Mouse (Mus musculus): ENCODE results near the gene Zdhhc22.

Zdhhc22 gene

DNA sequence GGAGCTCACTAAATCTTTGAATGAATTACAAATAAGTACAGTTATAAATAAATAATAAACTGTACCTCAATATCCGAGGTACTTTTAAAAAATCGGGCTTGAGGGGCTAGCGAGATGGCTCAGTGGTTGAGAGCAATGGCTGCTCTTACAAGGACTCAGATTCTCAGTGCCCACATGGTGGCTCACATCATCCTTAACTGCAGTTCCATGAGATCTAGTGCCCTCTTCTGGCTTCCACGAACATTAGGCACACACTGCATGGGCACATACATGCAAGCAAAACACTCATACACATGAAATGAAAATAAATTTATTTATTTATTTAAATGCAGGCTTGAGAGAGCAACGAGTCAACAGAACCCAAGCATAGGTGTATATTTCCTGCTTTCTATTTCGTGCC lies 5.7 kb upstream of the Zdhhc22 start:
- no peak for ATAC-seq (ENCODE audit: low TSS enrichment)

DNA sequence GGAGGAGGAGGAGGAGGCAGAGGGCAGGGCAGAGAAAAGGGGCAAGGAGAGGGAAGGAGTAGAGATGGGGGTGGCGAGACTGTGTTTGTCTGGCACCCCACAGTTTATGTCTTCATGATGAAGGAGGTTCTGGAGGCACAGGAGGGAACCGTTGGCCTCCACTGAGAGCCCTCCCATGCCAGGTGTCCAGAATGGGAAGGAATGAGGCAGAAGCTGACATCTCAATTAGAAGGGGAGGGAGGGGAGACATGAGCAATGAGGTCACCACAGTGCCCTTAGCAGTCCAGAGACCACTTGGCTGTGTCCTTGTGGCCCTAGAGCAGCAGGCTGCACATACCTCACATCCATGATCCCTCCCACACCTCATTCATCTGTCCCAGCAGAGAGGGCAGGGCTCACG lies 4.5 kb upstream of the Zdhhc22 start:
- no peak for ATAC-seq (ENCODE audit: low TSS enrichment)

DNA sequence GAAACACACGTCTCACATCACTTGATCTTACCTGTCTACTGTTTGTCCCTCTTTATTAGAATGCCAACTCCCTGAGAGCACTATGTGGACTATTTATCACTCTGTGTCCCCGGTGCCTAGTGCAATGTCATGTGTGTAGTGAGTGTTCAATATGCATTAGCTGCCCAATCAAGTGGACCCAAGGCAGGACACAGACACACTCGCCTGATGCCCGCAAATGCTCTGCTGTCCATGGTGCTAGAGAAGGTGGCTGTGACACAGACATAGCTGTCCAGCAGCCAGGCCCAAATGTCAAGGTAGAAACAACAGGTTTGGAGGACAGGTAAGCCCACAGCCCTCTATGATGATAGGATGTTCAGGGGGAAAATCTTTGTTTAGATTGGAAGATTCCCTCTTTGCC lies 3.9 kb upstream of the Zdhhc22 start:
- no peak for ATAC-seq (ENCODE audit: low TSS enrichment)

- no peak for ATAC-seq (ENCODE audit: low TSS enrichment)
These were observed 503 bp upstream of the Zdhhc22 start for GRCm38 (mm10) chr12:86990755-86991110.

- ATAC-seq (ENCODE audit: low TSS enrichment): peak; percentile 21; the same call in 1 of the 2 replicates
These were observed 852 bp downstream of the Zdhhc22 start for GRCm38 (mm10) chr12:86989378-86989777.

DNA sequence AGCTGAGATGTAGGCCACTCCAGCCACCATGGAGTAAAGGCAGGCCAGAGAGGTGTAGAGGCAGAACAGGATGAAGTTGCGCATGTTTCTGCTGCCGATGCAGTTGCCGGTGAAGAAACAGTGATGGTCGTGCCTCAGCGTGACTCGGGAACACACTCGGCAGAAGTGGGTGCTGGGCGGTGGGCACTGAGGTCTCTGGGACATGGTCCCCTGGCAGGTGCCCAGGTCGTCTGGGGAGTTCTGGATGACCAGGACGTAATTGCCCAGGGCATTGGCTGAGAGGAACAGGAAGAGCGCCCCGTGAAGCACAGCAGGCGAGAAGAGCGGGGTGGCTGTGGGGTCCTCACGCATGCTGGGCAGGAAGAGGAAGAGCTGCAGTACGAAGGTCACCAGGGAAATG lies 2.0 kb downstream of the Zdhhc22 start:
- ATAC-seq (ENCODE audit: low TSS enrichment): no peak

DNA sequence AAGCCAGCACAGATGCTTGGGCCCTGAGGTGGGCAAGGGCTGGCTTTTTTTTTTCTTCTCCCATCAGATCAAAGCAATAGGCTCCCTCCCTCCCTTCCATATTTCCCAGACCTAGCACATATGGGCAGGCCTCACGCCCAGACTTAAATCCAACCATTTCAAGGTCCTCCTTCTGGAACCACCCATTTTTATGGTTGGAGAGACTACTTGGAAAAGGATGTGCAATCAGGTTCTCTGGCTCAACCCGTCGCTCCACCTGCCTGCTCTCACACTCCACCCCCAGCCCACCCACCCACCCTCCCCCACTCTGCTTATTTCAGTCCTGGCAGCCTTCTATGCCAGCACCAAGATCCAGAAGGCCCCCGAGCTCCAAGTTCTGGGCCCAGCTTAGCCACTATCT lies 3.7 kb downstream of the Zdhhc22 start:
- ATAC-seq (ENCODE audit: low TSS enrichment): 0 out of 2 replicates have a peak, but pooled peaks have one; percentile 10

DNA sequence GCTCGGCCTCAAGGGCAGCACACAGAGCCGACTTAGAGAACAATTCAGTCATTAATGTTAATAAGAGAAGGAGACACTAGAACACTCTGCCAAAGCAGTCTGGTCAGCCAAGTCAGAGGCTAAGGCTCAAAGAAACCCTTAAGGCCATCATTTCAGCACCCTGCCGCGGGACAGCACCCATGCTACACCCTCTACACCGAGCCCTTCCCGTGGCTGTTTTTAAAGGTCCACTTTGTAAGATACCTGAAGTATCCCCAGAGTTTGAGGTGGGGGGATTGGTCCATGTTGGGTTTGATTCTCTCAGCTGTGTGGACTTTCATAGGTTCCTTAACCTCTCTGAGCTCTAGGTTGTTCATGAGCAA lies 6.1 kb downstream of the Zdhhc22 start:
- ATAC-seq (ENCODE audit: low TSS enrichment): no peak

GRCm38 (mm10) chr12:86983470-86984193 lies 6.6 kb downstream of the Zdhhc22 start:
- ATAC-seq (ENCODE audit: low TSS enrichment): peak; percentile 38; the same call in 1 of the 2 replicates

DNA sequence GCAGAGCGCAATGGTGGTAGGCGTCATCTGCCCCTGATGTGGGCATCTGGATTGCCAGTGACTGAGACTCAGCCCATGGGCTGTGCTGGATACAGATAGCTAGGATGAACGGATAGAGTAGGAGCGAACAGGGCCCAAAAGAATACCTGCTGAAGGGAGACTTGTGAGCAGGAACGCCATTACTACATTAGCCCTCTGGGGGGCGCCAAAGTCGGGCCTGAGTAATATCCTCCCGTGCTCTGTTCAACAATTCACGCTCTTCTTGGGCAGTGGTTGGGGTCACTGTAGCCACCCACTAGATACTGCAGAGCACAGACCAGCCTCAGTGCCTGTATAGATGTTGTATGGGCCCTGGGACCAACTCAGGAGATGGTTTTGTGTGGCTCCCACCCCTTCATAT lies 9.1 kb downstream of the Zdhhc22 start:
- no peak; the same call in 1 of the 2 replicates for ATAC-seq (ENCODE audit: low TSS enrichment)

- peak; percentile 51 for ATAC-seq (ENCODE audit: low TSS enrichment)
These were observed 12.4 kb downstream of the Zdhhc22 start for GRCm38 (mm10) chr12:86977833-86978232.

DNA sequence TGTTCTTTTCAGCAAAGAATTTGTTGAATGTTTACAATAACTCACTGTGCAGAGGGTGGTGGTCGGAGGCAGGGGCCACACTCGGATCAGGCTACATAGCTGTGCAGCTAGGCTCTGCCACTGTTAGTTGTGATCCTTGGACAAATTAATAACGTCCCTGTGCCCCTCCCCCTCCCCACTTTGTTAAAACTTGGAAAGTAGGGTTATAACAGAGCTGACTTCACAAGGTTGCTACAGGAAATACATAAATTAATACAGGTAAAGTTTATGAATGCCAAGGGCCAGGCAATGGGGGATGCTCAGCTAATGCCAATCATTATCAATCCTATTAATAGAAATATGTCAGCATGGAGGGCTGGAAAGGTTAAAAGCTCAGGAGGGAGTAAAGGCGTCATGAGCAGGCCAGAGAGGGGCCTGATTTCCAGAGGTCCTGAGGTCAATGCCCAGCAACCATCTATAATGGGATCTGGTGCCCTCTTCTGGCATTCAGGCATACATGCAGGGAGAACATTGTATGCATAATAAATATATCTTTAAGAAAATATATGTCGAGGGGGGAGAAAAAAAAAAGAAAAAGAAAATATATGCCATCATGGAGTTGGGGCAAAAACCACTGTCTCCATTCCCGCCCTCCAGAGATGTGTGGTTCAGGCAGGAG lies 13.6 kb downstream of the Zdhhc22 start:
- ATAC-seq (ENCODE audit: low TSS enrichment): no peak

DNA sequence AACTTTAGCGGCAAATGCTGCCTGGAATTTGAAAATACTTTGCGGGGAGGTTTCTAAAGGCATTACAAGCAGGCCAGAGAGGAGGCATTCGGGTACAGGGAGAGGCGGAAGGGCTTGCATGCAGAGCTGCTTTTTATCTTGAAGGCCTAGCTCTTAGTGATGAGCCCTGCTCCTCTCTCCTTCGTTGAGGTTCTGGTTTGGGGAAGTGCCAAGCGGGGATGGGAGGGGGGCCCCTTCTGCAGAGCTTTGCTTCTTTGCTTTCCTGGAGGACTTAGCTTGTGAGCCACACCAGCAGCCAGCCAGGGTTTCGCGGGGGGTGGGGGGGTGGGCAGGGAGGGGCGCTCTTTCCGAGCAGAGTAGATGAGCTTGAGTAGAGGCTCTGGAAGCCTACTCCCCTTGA lies 14.5 kb downstream of the Zdhhc22 start:
- no peak for ATAC-seq (ENCODE audit: low TSS enrichment)

- ATAC-seq (ENCODE audit: low TSS enrichment): peak; percentile 11; the same call in 1 of the 2 replicates
These were observed 15.6 kb downstream of the Zdhhc22 start for GRCm38 (mm10) chr12:86974387-86975288.

DNA sequence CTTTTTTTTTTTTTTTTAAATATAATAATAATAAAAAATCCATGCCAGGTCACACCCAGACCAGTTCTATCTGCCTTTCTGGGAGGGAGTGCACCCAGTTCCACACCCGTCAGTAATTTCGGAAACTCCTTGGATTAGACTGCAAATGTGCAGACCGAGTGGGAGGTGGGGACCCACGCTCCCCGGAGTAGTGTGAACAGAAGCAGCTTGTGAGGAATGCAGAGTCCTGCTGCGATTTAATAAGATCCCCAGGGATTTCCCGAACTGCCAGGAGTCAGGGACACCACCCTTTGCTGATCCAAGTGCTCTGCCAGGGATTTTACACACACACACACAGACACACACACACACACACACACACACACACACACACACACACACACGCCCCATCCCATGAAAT lies 16.5 kb downstream of the Zdhhc22 start:
- ATAC-seq (ENCODE audit: low TSS enrichment): peak; percentile 33; the same call in 1 of the 2 replicates

DNA sequence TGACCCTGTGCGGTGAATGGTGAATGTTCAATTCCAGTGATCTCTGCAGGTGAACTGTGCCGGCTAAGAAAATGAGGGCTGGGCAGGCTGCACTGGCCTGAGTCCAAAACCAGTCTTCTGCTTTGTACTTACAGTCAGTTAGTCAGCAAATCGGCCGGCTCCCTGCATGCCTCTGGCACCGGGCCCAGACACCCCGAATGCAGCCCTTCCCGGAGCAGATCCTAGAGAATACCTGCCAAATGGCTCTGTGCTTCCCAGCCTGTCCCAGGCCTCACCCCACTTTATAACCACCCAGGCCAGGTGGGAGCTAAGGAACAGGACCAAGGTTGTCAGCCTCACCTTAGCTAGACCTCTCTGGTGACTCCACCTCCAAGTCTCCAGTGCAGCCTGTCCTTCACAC lies 17.0 kb downstream of the Zdhhc22 start:
- ATAC-seq (ENCODE audit: low TSS enrichment): no peak

GRCm38 (mm10) chr12:86971089-86971488 lies 19.1 kb downstream of the Zdhhc22 start:
- no peak for ATAC-seq (ENCODE audit: low TSS enrichment)

DNA sequence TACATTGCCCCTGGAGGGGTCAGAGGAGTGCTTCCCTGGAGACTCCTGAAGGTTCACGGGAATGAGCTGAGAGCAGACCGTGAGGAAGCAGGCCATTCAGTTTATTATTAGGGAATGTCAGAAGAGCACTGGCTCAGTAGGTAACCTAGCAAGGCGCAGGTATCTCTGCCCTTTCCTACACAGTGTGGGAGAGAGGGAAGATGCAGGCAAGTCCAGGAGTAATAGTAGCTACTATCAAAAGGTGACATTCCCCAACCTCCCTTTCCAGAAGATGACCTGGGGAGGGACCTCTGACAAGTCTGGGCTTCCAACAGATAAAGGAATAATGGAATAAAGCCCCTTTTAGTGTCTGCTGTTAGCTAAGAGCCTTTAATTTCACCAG lies 21.0 kb downstream of the Zdhhc22 start:
- no peak for ATAC-seq (ENCODE audit: low TSS enrichment)

GRCm38 (mm10) chr12:86968468-86969219 lies 21.6 kb downstream of the Zdhhc22 start:
- peak; percentile 75 for ATAC-seq (ENCODE audit: low TSS enrichment)

GRCm38 (mm10) chr12:86965237-86965799 lies 24.9 kb downstream of the Zdhhc22 start:
- ATAC-seq (ENCODE audit: low TSS enrichment): no peak

GRCm38 (mm10) chr12:86964278-86965057 lies 25.8 kb downstream of the Zdhhc22 start:
- no peak for ATAC-seq (ENCODE audit: low TSS enrichment)

Data from frontal cortex, adult (tissue).